Mouse (Mus musculus): Measurements from ENCODE around the gene Cdh1. TPM values are rescaled to one million over a fixed set of nuclear protein-coding genes. Genes with fewer than 3 reads are reported as not detected.

Gene Cdh1
- polyA plus RNA-seq, 1 experiment from 2014 or later = 5.6 TPM

GRCm38 (mm10) chr8:106710002-106710401, 106.9 kb downstream of the Cdh1 start:
- no peak overlapping the region for H3K27ac ChIP-seq (ENCODE audit: low read depth, low read length)
- H3K4me3 ChIP-seq (ENCODE audit: low read depth, low read length) = no peak overlapping the region
- H3K36me3 ChIP-seq (ENCODE audit: control insufficient read depth, insufficient read depth, low read length) = no peaks in the 10 kb centered on the region
- ATAC-seq (ENCODE audit: insufficient read depth, low FRiP score, low TSS enrichment) (no peak), DNase-seq (ENCODE audit: low spot score) (no peak)
- H3K4me1 ChIP-seq (ENCODE audit: control insufficient read depth, insufficient read depth, low read length) = no peaks in the 10 kb centered on the region
- H3K9me3 ChIP-seq (ENCODE audit: control insufficient read depth, low read length) = no peaks in the 10 kb centered on the region
- no peak overlapping the region for H3K4me2 ChIP-seq (ENCODE audit: low read depth)
- H3K27me3 ChIP-seq (ENCODE audit: control insufficient read depth, insufficient read depth, low read length) = no peaks in the 10 kb centered on the region
- no peak overlapping the region for H3K9ac ChIP-seq (ENCODE audit: low read length)
- WGBS = 89% methylated on average over 2 of the region's 2 CpGs

GRCm38 (mm10) chr8:106712487-106712886, 109.3 kb downstream of the Cdh1 start:
- 96% methylated on average over 3 of the region's 3 CpGs for WGBS
- no peaks in the 10 kb centered on the region for H3K27me3 ChIP-seq (ENCODE audit: control insufficient read depth, insufficient read depth, low read length)
- no peaks in the 10 kb centered on the region for H3K9me3 ChIP-seq (ENCODE audit: control insufficient read depth, low read length)
- no peak for ATAC-seq (ENCODE audit: insufficient read depth, low FRiP score, low TSS enrichment)
- DNase-seq (ENCODE audit: low spot score) = no peak
- no peaks in the 10 kb centered on the region for H3K36me3 ChIP-seq (ENCODE audit: control insufficient read depth, insufficient read depth, low read length)
- no peak overlapping the region for H3K27ac ChIP-seq (ENCODE audit: low read depth, low read length)
- no peak overlapping the region for H3K9ac ChIP-seq (ENCODE audit: low read length)
- H3K4me3 ChIP-seq (ENCODE audit: low read depth, low read length) = no peak overlapping the region
- H3K4me1 ChIP-seq (ENCODE audit: control insufficient read depth, insufficient read depth, low read length) = no peaks in the 10 kb centered on the region
- H3K4me2 ChIP-seq (ENCODE audit: low read depth) = no peak overlapping the region

- ATAC-seq (ENCODE audit: insufficient read depth, low FRiP score, low TSS enrichment) = no peak
- Histone ChIP-seq H3K36me3 (ENCODE audit: control insufficient read depth, insufficient read depth, low read length) (no peaks in the 10 kb centered on the region), H3K27ac (ENCODE audit: low read depth, low read length) (no peak overlapping the region), H3K9ac (ENCODE audit: low read length) (no peak overlapping the region), H3K4me3 (ENCODE audit: low read depth, low read length) (no peak overlapping the region), H3K27me3 (ENCODE audit: control insufficient read depth, insufficient read depth, low read length) (no peaks in the 10 kb centered on the region), H3K4me2 (ENCODE audit: low read depth) (no peak overlapping the region), H3K9me3 (ENCODE audit: control insufficient read depth, low read length) (no peaks in the 10 kb centered on the region), H3K4me1 (ENCODE audit: control insufficient read depth, insufficient read depth, low read length) (no peaks in the 10 kb centered on the region)
- WGBS = 90% methylated on average over 4 of the region's 4 CpGs
- DNase-seq (ENCODE audit: low spot score) = no peak
Measured at GRCm38 (mm10) chr8:106714297-106714696, 111.1 kb downstream of the Cdh1 start.

- WGBS = 25% methylated on average over 17 of the region's 17 CpGs
- Histone ChIP-seq H3K4me1 (ENCODE audit: control insufficient read depth, insufficient read depth, low read length) (no peaks in the 10 kb centered on the region), H3K27me3 (ENCODE audit: control insufficient read depth, insufficient read depth, low read length) (no peaks in the 10 kb centered on the region), H3K9me3 (ENCODE audit: control insufficient read depth, low read length) (no peaks in the 10 kb centered on the region), H3K9ac (ENCODE audit: low read length) (no peak overlapping the region), H3K4me2 (ENCODE audit: low read depth) (no peak overlapping the region), H3K4me3 (ENCODE audit: low read depth, low read length) (no peak overlapping the region), H3K36me3 (ENCODE audit: control insufficient read depth, insufficient read depth, low read length) (no peaks in the 10 kb centered on the region), H3K27ac (ENCODE audit: low read depth, low read length) (no peak overlapping the region)
- no peak for ATAC-seq (ENCODE audit: insufficient read depth, low FRiP score, low TSS enrichment)
- DNase-seq (ENCODE audit: low spot score) = peak; percentile 70
Measured at GRCm38 (mm10) chr8:106718091-106718500, 114.9 kb downstream of the Cdh1 start.

Other genes with a start within 250 kb of the Cdh1 start
- gene Zfp90, start 188.0 kb upstream of the Cdh1 start, polyA plus RNA-seq (2014; fragmentation: Nextera tagmentation; extraction: Ambion mirVana) = 27.8 and 28.4 TPM in 2 replicates
- not detected in 2 replicates for gene 6030452D12Rik, start 102.8 kb upstream of the Cdh1 start, polyA plus RNA-seq (2014; fragmentation: Nextera tagmentation; extraction: Ambion mirVana)
- gene Cdh3, start 92.5 kb upstream of the Cdh1 start, polyA plus RNA-seq (2014; fragmentation: Nextera tagmentation; extraction: Ambion mirVana) = 5.4 and 7.5 TPM in 2 replicates
- 4.8 and 7.6 TPM in 2 replicates for gene Gm10073, start 29.9 kb upstream of the Cdh1 start, polyA plus RNA-seq (2014; fragmentation: Nextera tagmentation; extraction: Ambion mirVana)
- gene Tango6, start 79.7 kb downstream of the Cdh1 start, polyA plus RNA-seq (2014; fragmentation: Nextera tagmentation; extraction: Ambion mirVana) = 7.8 and 9.0 TPM in 2 replicates